Mouse (Mus musculus): Measurements from ENCODE around the gene Dnaic1. TPM values are rescaled to one million over a fixed set of nuclear protein-coding genes. Genes with fewer than 3 reads are reported as not detected.

Gene Dnaic1
- polyA plus RNA-seq, 1 experiment from 2014 or later, result 0.91 TPM

- Histone ChIP-seq H3K4me3 (no peak overlapping the region), H3K36me3 (no peaks in the 10 kb centered on the region), H3K9ac (no peak overlapping the region), H3K4me2 (replicated peaks) (no peak overlapping the region), H3K27me3 (no peaks in the 10 kb centered on the region), H3K4me1 (peaks cover 37% of the 10 kb centered on the region), H3K9me3 (no peaks in the 10 kb centered on the region), H3K27ac (no peak overlapping the region)
- ATAC-seq (ENCODE audit: insufficient number of reproducible peaks, insufficient read depth, low FRiP score, low TSS enrichment), result no peak
- WGBS, result 40% methylated on average over 2 of the region's 2 CpGs
These were observed 86.0 kb downstream of the Dnaic1 start for GRCm38 (mm10) chr4:41655525-41655924.

DNA sequence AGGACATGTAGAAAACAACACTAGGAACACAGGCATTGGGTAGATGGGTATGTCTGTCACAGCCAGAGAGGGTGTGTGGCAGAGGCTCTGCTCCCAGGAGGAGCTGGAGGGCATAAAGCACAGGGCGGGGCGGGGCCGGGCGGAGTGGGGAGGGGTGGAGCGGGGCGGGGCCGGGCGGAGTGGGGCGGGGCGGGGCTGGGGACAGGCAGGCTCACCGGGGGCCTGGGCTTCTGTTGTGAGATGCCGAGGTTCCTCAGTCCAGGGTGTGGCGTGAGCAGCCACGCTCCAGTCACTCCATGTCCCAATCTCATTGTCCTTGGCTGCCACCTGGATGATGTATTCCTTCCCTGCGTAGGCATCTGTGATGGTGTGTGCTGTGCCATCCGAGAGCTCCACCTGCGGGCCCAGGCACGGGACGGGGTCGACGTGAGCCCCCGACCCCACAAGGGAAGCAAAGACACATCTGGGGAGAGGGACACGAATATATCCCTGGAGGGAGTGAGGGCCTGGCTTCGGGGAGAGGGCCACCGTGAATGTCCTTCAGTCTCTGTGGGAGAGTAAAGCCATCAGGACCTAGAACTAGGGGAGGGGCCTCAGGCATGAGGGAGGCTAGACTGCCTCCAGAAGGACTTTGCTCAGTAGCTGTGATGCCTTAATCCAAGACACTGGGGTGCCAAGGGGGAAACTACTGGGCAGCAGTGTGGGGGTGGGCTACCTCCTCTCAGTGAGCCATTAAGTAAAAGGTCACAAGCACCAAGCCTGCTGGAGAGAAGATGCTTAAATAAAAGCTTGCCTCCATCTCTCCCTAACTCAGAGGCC, 89.2 kb downstream of the Dnaic1 start:
- H3K4me3 ChIP-seq, result no peak overlapping the region
- no peak for ATAC-seq (ENCODE audit: insufficient number of reproducible peaks, insufficient read depth, low FRiP score, low TSS enrichment)
- H3K27me3 ChIP-seq, result peaks cover 3% of the 10 kb centered on the region; the same call in 1 of the 2 replicates
- no peak overlapping the region for H3K27ac ChIP-seq
- H3K4me1 ChIP-seq, result peaks cover 65% of the 10 kb centered on the region
- H3K9me3 ChIP-seq, result no peaks in the 10 kb centered on the region
- 14% methylated on average over 25 of the region's 25 CpGs for WGBS
- H3K36me3 ChIP-seq, result 0 out of 2 replicates have a peak, but pooled peaks cover 3% of the 10 kb centered on the region
- H3K9ac ChIP-seq, result no peak overlapping the region
- no peak overlapping the region for H3K4me2 ChIP-seq (replicated peaks)

- no peak for ATAC-seq (ENCODE audit: insufficient number of reproducible peaks, insufficient read depth, low FRiP score, low TSS enrichment)
These were observed 90.0 kb downstream of the Dnaic1 start for GRCm38 (mm10) chr4:41659556-41659955.

GRCm38 (mm10) chr4:41660851-41661430, 91.4 kb downstream of the Dnaic1 start:
- H3K4me2 ChIP-seq (replicated peaks), result no peak overlapping the region
- WGBS, result 7% methylated on average over 11 of the region's 11 CpGs

More at GRCm38 (mm10) chr4:41659556-41659955, 90.0 kb downstream of the Dnaic1 start:
- H3K4me1 ChIP-seq, result peaks cover 69% of the 10 kb centered on the region
- no peak overlapping the region for H3K4me2 ChIP-seq (replicated peaks)
- 46% methylated on average over 13 of the region's 13 CpGs for WGBS
- no peaks in the 10 kb centered on the region for H3K9me3 ChIP-seq
- peaks cover 3% of the 10 kb centered on the region; the same call in 1 of the 2 replicates for H3K27me3 ChIP-seq
- H3K4me3 ChIP-seq, result no peak overlapping the region
- no peak overlapping the region for H3K27ac ChIP-seq
- H3K36me3 ChIP-seq, result 0 out of 2 replicates have a peak, but pooled peaks cover 3% of the 10 kb centered on the region
- peak overlapping the region; percentile 7; the same call in 1 of the 2 replicates for H3K9ac ChIP-seq

GRCm38 (mm10) chr4:41662723-41663122, 93.1 kb downstream of the Dnaic1 start:
- Histone ChIP-seq H3K4me3 (no peak overlapping the region), H3K27ac (no peak overlapping the region), H3K4me2 (replicated peaks) (no peak overlapping the region), H3K9ac (no peak overlapping the region), H3K9me3 (no peaks in the 10 kb centered on the region), H3K4me1 (peaks cover 77% of the 10 kb centered on the region), H3K36me3 (0 out of 2 replicates have a peak, but pooled peaks cover 3% of the 10 kb centered on the region), H3K27me3 (peaks cover 3% of the 10 kb centered on the region; the same call in 1 of the 2 replicates)
- WGBS, result 55% methylated on average over 11 of the region's 11 CpGs
- ATAC-seq (ENCODE audit: insufficient number of reproducible peaks, insufficient read depth, low FRiP score, low TSS enrichment), result no peak

More at GRCm38 (mm10) chr4:41660851-41661430, 91.4 kb downstream of the Dnaic1 start:
- H3K9ac ChIP-seq, result no peak overlapping the region
- H3K4me1 ChIP-seq, result peaks cover 76% of the 10 kb centered on the region
- H3K9me3 ChIP-seq, result no peaks in the 10 kb centered on the region
- ATAC-seq (ENCODE audit: insufficient number of reproducible peaks, insufficient read depth, low FRiP score, low TSS enrichment), result peak; percentile 45; the same call in 1 of the 2 replicates
- no peak overlapping the region for H3K4me3 ChIP-seq
- H3K36me3 ChIP-seq, result 0 out of 2 replicates have a peak, but pooled peaks cover 3% of the 10 kb centered on the region
- H3K27ac ChIP-seq, result peak overlapping the region; percentile 38; the same call in 1 of the 2 replicates
- H3K27me3 ChIP-seq, result peaks cover 3% of the 10 kb centered on the region; the same call in 1 of the 2 replicates

GRCm38 (mm10) chr4:41663614-41664013, 94.0 kb downstream of the Dnaic1 start:
- Histone ChIP-seq H3K9me3 (no peaks in the 10 kb centered on the region), H3K36me3 (0 out of 2 replicates have a peak, but pooled peaks cover 3% of the 10 kb centered on the region), H3K4me2 (replicated peaks) (no peak overlapping the region), H3K4me3 (no peak overlapping the region), H3K27ac (no peak overlapping the region), H3K9ac (no peak overlapping the region), H3K4me1 (peaks cover 73% of the 10 kb centered on the region), H3K27me3 (peaks cover 3% of the 10 kb centered on the region; the same call in 1 of the 2 replicates)
- ATAC-seq (ENCODE audit: insufficient number of reproducible peaks, insufficient read depth, low FRiP score, low TSS enrichment), result no peak
- WGBS, result 19% methylated on average over 9 of the region's 9 CpGs

DNA sequence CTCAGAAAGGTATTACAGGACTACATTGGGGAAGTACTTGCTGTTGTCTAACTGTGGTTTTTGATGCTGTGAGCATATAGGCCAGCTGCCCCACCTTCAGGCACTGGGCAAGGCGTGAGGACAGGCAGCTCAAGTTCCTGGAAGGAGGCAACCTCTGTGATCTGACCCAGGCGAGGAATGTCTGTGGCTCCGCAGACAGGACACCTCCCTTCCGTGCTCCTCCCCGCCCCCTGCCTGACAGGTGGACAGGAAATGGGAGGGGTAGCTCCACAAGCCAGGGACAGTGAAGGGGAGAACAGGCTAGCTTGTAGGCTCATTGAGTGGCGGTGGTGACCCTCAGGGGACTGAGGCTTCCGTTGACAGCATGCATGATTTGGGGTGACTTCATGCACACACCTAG, 95.0 kb downstream of the Dnaic1 start:
- ATAC-seq (ENCODE audit: insufficient number of reproducible peaks, insufficient read depth, low FRiP score, low TSS enrichment), result no peak
- Histone ChIP-seq H3K9ac (no peak overlapping the region), H3K36me3 (0 out of 2 replicates have a peak, but pooled peaks cover 3% of the 10 kb centered on the region), H3K4me3 (no peak overlapping the region), H3K9me3 (no peaks in the 10 kb centered on the region), H3K27me3 (peaks cover 3% of the 10 kb centered on the region; the same call in 1 of the 2 replicates), H3K27ac (peak overlapping the region; percentile 80; the same call in 1 of the 2 replicates), H3K4me1 (peaks cover 64% of the 10 kb centered on the region), H3K4me2 (replicated peaks) (no peak overlapping the region)
- 22% methylated on average over 7 of the region's 7 CpGs for WGBS

DNA sequence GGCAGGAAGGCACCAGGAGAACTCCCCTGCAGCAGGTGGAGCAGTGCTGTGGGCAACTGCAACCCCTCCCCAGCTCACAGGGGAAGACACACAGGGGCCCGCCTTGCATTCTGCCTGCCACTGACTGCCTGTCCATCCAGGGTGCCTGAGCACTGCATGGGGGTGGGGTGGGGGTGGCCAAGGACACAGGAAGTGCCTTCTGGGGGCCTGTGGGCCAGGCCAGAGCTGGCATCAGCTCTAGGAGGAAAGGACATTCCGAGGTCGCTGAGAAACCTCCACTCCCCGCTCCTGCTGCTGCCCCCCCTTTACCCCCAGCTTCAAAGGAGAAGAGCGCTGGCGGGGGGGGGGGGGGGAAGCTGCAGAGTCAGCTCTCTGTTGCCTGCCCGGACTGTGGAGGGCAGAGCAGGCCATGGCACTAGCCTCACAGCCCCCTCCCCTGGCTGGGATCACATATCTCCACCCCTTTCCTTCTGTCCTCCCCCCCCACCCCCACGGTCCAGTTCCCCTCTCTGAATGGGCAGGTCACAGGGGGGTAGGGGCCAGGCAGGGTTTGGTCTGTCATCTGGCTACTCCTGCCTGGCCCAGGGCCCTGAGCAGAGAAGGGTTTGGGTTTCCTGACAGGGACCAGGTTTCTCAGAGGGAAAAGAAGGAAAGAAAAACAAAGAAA, 95.6 kb downstream of the Dnaic1 start:
- WGBS, result 2% methylated on average over 7 of the region's 8 CpGs
- H3K27me3 ChIP-seq, result peaks cover 3% of the 10 kb centered on the region; the same call in 1 of the 2 replicates
- 0 out of 2 replicates have a peak, but pooled peaks have one; percentile 22 for ATAC-seq (ENCODE audit: insufficient number of reproducible peaks, insufficient read depth, low FRiP score, low TSS enrichment)
- H3K4me3 ChIP-seq, result no peak overlapping the region
- H3K27ac ChIP-seq, result peak overlapping the region; percentile 80
- H3K4me1 ChIP-seq, result peaks cover 58% of the 10 kb centered on the region
- H3K9me3 ChIP-seq, result no peaks in the 10 kb centered on the region
- peak overlapping the region; percentile 19; the same call in 1 of the 2 replicates for H3K9ac ChIP-seq
- 0 out of 2 replicates have a peak, but pooled peaks cover 3% of the 10 kb centered on the region for H3K36me3 ChIP-seq
- peak overlapping the region; percentile 12 for H3K4me2 ChIP-seq (replicated peaks)

DNA sequence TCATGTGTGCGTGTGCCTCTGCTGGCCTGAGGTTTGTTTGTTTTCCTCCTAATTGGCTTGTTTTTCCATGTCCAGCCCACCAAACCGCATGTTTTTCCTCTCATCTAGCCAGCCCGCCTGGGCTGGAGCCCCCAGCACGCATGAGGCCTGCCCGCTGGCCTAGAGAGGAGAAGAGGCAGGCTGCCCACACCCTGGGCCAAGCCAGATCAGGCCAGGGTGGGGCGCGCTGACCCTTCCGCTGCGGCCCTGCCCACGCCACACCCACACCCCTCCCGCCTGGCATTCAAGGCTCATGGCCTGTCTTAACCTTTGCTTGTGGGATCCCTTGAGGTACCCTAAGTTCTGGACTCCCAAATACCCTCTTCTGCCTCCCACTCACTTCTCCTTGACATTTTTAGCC, 97.1 kb downstream of the Dnaic1 start:
- H3K4me1 ChIP-seq, result peaks cover 48% of the 10 kb centered on the region
- ATAC-seq (ENCODE audit: insufficient number of reproducible peaks, insufficient read depth, low FRiP score, low TSS enrichment), result no peak
- no peaks in the 10 kb centered on the region for H3K9me3 ChIP-seq
- no peak overlapping the region for H3K4me2 ChIP-seq (replicated peaks)
- no peak overlapping the region for H3K9ac ChIP-seq
- peaks cover 3% of the 10 kb centered on the region; the same call in 1 of the 2 replicates for H3K27me3 ChIP-seq
- 0 out of 2 replicates have a peak, but pooled peaks cover 7% of the 10 kb centered on the region for H3K36me3 ChIP-seq
- no peak overlapping the region for H3K27ac ChIP-seq
- WGBS, result 74% methylated on average over 11 of the region's 11 CpGs
- H3K4me3 ChIP-seq, result no peak overlapping the region

- Histone ChIP-seq H3K36me3 (0 out of 2 replicates have a peak, but pooled peaks cover 4% of the 10 kb centered on the region), H3K9ac (no peak overlapping the region), H3K4me2 (replicated peaks) (no peak overlapping the region), H3K4me1 (peaks cover 23% of the 10 kb centered on the region), H3K27me3 (no peaks in the 10 kb centered on the region), H3K4me3 (no peak overlapping the region), H3K27ac (no peak overlapping the region), H3K9me3 (no peaks in the 10 kb centered on the region)
- ATAC-seq (ENCODE audit: insufficient number of reproducible peaks, insufficient read depth, low FRiP score, low TSS enrichment), result no peak
- 84% methylated on average over 18 of the region's 18 CpGs for WGBS
These were observed 101.3 kb downstream of the Dnaic1 start for GRCm38 (mm10) chr4:41670836-41671235.

GRCm38 (mm10) chr4:41671500-41671899, 101.9 kb downstream of the Dnaic1 start:
- WGBS, result 27% methylated on average over 5 of the region's 5 CpGs
- ATAC-seq (ENCODE audit: insufficient number of reproducible peaks, insufficient read depth, low FRiP score, low TSS enrichment), result no peak
- Histone ChIP-seq H3K4me2 (replicated peaks) (no peak overlapping the region), H3K4me1 (peaks cover 27% of the 10 kb centered on the region), H3K36me3 (0 out of 2 replicates have a peak, but pooled peaks cover 4% of the 10 kb centered on the region), H3K9ac (no peak overlapping the region), H3K9me3 (no peaks in the 10 kb centered on the region), H3K4me3 (no peak overlapping the region), H3K27me3 (no peaks in the 10 kb centered on the region), H3K27ac (no peak overlapping the region)

Measured in embryonic facial prominence, embryonic 12.5 days (tissue).